Mouse (Mus musculus) cerebellum, postnatal 14 days (tissue): ENCODE data around the gene Kcnj15.

Source experiments
- DNase-seq, 2 experiments: peaks; one replicate each; pipeline ENCODE4 v3.0.0; 2021; ENCODE audit warnings: mixed read lengths in 2 of 2

Kcnj15 gene

GRCm38 (mm10) chr16:95297651-95298050 lies 40.3 kb downstream of the Kcnj15 start:
- DNase-seq = no peak

GRCm38 (mm10) chr16:95301667-95302066 lies 44.3 kb downstream of the Kcnj15 start:
- DNase-seq = no peak

- DNase-seq = no peak
These were observed 46.3 kb downstream of the Kcnj15 start for GRCm38 (mm10) chr16:95303676-95304075.

GRCm38 (mm10) chr16:95307823-95308360 lies 50.5 kb downstream of the Kcnj15 start:
- DNase-seq = no peak

GRCm38 (mm10) chr16:95321945-95322625 lies 64.7 kb downstream of the Kcnj15 start:
- no peak for DNase-seq

- DNase-seq = no peak
These were observed 74.8 kb downstream of the Kcnj15 start for GRCm38 (mm10) chr16:95332159-95332558.

- peak; percentile 94 to 97 for DNase-seq
These were observed 83.8 kb downstream of the Kcnj15 start for GRCm38 (mm10) chr16:95340885-95341791.

GRCm38 (mm10) chr16:95342030-95342429 lies 84.7 kb downstream of the Kcnj15 start:
- DNase-seq = no peak

- DNase-seq = no peak
These were observed 87.6 kb downstream of the Kcnj15 start for GRCm38 (mm10) chr16:95344961-95345360.

GRCm38 (mm10) chr16:95345882-95346281 lies 88.5 kb downstream of the Kcnj15 start:
- peak; percentile 87 to 89 for DNase-seq

- DNase-seq = no peak
These were observed 89.8 kb downstream of the Kcnj15 start for GRCm38 (mm10) chr16:95347202-95347601.

GRCm38 (mm10) chr16:95348555-95348954 lies 91.2 kb downstream of the Kcnj15 start:
- no peak for DNase-seq

- DNase-seq = no peak
These were observed 92.0 kb downstream of the Kcnj15 start for GRCm38 (mm10) chr16:95349344-95349743.

- DNase-seq = no peak
These were observed 92.4 kb downstream of the Kcnj15 start for GRCm38 (mm10) chr16:95349745-95350144.
